Mouse (Mus musculus) limb, embryonic 12.5 days (tissue): Measurements from ENCODE around the gene Tnpo1. TPM values are rescaled to one million over a fixed set of nuclear protein-coding genes. Genes with fewer than 3 reads are reported as not detected.

ENCODE experiments used
- ATAC-seq: fragments of 200-750 bp; cut with Nextera tagmentation; 2 replicates; pipeline ENCODE4 v1.8.0; 2017; ENCODE audit warnings: low read depth, moderate TSS enrichment; ENCODE audit not compliant: insufficient number of reproducible peaks, insufficient read depth, low FRiP score, low TSS enrichment
- H3K27ac ChIP-seq: fragments of 300-500 bp; sonication (generic); 2 replicates; pipeline ENCODE4 v1.5.1; 2016; ENCODE audit warnings: mild to moderate bottlenecking, moderate library complexity
- H3K27me3 ChIP-seq: fragments of 300-500 bp; sonication (generic); 2 replicates; pipeline ENCODE4 v1.6.1; 2016; ENCODE audit warnings: mild to moderate bottlenecking, moderate library complexity
- H3K36me3 ChIP-seq: fragments of 300-500 bp; sonication (generic); 2 replicates; pipeline ENCODE4 v1.6.1; 2016; ENCODE audit warnings: mild to moderate bottlenecking, moderate library complexity
- H3K4me1 ChIP-seq: fragments of 300-500 bp; sonication (generic); replicated peaks from 2 replicates; pipeline ENCODE4 v1.6.1; 2016
- H3K4me2 ChIP-seq: fragments of 300-500 bp; sonication (generic); 2 replicates; pipeline ENCODE4 v1.6.1; 2016; ENCODE audit warnings: mild to moderate bottlenecking, moderate library complexity
- H3K4me3 ChIP-seq: fragments of 300-500 bp; sonication (generic); replicated peaks from 2 replicates; pipeline ENCODE4 v1.5.1; 2016; ENCODE audit warnings: mild to moderate bottlenecking
- H3K9ac ChIP-seq: fragments of 300-500 bp; sonication (generic); replicated peaks from 2 replicates; pipeline ENCODE4 v1.6.1; 2016; ENCODE audit warnings: mild to moderate bottlenecking, moderate library complexity
- H3K9me3 ChIP-seq: fragments of 300-500 bp; sonication (generic); 2 replicates; pipeline ENCODE4 v1.6.1; 2016; ENCODE audit warnings: mild to moderate bottlenecking, moderate library complexity
- WGBS: fragments of 180-500 bp; shearing (Covaris S2); methylation state at CpG from one replicate; pipeline ENCODE4 v1.1.7; 2016; 5-methylcytosine and 5-hydroxymethylcytosine counted together
- polyA plus RNA-seq: library from polyadenylated mRNA; unstranded; fragments of >200 nt; fragmentation: Nextera tagmentation; extraction: Ambion mirVana; gene quantifications from 2 replicates; pipeline ENCODE4 v1.2.1, GENCODE M21; 2016

The Tnpo1 gene
- polyA plus RNA-seq, 1 experiment from 2014 or later, result 77.6 TPM

DNA sequence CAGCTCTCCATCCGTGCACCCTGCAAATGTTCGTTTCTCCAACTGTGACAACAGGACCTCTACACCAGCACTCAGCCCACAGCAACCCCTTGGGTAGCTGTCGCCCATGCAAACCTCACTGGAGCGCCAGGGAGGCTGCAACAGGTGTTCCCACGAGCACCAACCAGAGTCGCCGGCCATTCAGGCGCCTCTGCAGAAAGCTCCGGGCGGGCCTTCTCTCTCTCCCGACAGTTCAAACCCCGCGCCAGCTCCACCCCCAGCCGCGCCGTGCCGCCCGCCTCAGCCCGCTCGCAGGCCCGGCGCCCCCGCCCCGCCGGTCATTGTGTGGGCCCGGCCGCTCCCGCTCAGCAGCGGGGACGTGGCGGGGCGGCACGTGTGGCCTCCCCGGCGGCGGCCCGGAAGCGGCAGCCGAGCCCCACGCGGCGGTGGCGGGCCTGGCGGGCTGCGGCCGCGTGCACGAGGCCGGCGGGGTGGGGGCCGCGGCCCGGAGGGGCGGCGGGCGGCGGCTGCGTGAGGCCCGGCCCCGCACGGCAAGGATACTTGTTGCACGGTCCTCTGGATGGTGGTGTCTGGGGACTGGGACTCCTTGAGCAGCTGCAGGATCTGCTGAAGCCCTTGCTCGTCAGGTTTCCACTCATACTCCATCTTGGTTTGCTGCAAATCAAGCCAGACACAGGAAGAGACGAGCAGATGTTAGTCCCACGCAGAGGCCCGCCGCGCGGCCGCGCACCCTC lies 35.9 kb downstream of the Tnpo1 start:
- WGBS, result under 1% methylated on average over 54 of the region's 71 CpGs
- Histone ChIP-seq H3K4me2 (peak overlapping the region; percentile 84), H3K4me3 (peak overlapping the region; percentile 81), H3K9ac (peak overlapping the region; percentile 87), H3K36me3 (peaks cover 35% of the 10 kb centered on the region), H3K9me3 (no peaks in the 10 kb centered on the region), H3K27ac (peak overlapping the region; percentile 98), H3K4me1 (peaks cover 27% of the 10 kb centered on the region), H3K27me3 (no peaks in the 10 kb centered on the region)
- peak; percentile 74 for ATAC-seq

- Histone ChIP-seq H3K9me3 (no peaks in the 10 kb centered on the region), H3K9ac (no peak overlapping the region), H3K36me3 (peaks cover 46% of the 10 kb centered on the region), H3K4me1 (peaks cover 27% of the 10 kb centered on the region), H3K4me2 (no peak overlapping the region), H3K27ac (no peak overlapping the region), H3K4me3 (no peak overlapping the region), H3K27me3 (no peaks in the 10 kb centered on the region)
- 93% methylated on average over 11 of the region's 12 CpGs for WGBS
- no peak for ATAC-seq
These were observed 37.0 kb downstream of the Tnpo1 start for GRCm38 (mm10) chr13:98889211-98889610.

- Histone ChIP-seq H3K9ac (no peak overlapping the region), H3K4me3 (no peak overlapping the region), H3K9me3 (no peaks in the 10 kb centered on the region), H3K4me2 (no peak overlapping the region), H3K4me1 (no peaks in the 10 kb centered on the region), H3K27ac (no peak overlapping the region), H3K27me3 (no peaks in the 10 kb centered on the region), H3K36me3 (peaks cover 92% of the 10 kb centered on the region)
- no peak for ATAC-seq
- 91% methylated on average over 5 of the region's 5 CpGs for WGBS
These were observed 42.4 kb downstream of the Tnpo1 start for GRCm38 (mm10) chr13:98883774-98884173.

DNA sequence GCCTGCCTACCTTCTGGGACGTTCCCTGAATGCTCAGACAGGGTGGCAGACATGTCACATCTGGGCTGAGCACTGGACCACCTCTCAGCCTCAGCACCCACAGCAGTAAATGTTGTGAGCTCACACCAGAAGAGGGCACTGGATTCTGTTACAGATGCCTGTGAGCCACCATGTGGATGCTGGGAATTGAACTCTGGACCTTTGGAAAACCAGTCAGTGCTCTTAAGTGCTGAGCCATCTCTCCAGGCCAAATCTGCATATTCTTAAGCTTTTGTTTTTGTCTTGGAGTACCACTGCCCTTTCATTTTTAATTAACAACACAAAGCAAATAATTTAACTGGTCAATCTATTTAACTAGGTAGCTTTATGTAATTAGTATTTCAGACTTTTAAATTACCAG lies 44.2 kb downstream of the Tnpo1 start:
- Histone ChIP-seq H3K4me1 (no peaks in the 10 kb centered on the region), H3K9me3 (no peaks in the 10 kb centered on the region), H3K9ac (no peak overlapping the region), H3K4me2 (no peak overlapping the region), H3K4me3 (no peak overlapping the region), H3K27ac (no peak overlapping the region), H3K27me3 (no peaks in the 10 kb centered on the region), H3K36me3 (peaks cover 94% of the 10 kb centered on the region)
- ATAC-seq, result no peak
- WGBS, result 77% methylated on average over 1 of the region's 1 CpGs

DNA sequence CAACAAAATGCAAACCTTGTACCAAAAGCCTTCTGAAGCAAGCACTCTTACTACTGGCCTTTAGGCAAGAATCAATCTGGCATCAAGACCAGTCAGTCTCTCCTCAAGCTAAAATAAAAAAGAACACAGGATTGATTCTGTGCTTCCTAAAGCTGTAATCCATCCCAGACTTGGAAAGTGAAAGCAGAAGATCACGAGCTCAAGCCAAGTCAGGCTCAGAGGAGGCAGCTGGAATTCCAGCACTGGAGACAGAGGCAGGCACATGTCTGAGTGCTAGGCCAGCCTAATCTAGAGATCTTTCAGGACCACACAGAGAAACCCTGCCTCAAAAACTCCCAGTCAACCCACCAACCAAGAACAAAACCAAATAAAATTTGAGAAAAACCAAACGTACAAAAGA lies 45.8 kb downstream of the Tnpo1 start:
- no peak for ATAC-seq
- Histone ChIP-seq H3K9me3 (no peaks in the 10 kb centered on the region), H3K4me2 (no peak overlapping the region), H3K27me3 (no peaks in the 10 kb centered on the region), H3K4me1 (no peaks in the 10 kb centered on the region), H3K36me3 (peaks cover 81% of the 10 kb centered on the region), H3K4me3 (no peak overlapping the region), H3K27ac (no peak overlapping the region), H3K9ac (no peak overlapping the region)
- WGBS, result 65% methylated on average over 2 of the region's 2 CpGs

DNA sequence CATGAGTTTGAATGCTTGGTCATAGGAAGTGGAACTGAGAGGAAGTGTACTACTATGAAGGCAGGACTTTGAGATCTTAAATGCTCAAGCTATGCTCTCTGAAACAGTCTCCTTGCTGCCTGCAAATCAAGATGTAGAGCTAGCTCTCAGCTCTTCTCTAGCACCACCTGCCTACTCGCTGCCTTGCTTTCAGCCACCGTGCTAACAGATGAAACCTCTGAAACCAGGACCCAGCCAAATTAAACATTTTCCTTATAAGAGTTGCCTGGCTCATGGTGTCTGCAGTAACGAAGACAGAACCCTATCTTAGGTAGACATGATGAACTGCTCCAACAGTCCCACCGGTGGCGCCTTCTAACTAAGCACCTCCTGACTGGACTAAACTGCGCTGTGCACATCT lies 46.8 kb downstream of the Tnpo1 start:
- Histone ChIP-seq H3K9ac (no peak overlapping the region), H3K4me2 (no peak overlapping the region), H3K4me1 (no peaks in the 10 kb centered on the region), H3K36me3 (peaks cover 79% of the 10 kb centered on the region), H3K9me3 (no peaks in the 10 kb centered on the region), H3K27me3 (no peaks in the 10 kb centered on the region), H3K27ac (no peak overlapping the region), H3K4me3 (no peak overlapping the region)
- over 99% methylated on average over 6 of the region's 6 CpGs for WGBS
- no peak for ATAC-seq

DNA sequence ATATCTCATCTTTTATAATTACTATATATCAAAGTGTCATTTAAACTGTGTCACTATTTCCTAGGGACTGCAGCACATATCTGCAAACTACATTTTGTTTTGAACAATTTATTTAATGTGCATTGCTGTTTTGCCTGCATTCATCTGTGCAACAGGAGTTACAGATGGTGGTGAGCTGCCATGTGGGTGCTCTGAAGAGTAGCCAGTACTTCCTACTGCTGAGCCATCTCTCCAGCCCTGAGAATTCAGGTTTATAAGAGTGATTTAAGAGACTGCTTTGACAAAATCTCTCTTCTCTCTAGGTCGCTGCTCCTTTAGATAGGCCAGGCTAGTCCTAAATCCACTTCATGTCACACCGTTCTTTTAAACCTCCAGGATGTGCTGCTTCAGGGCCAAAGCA lies 49.0 kb downstream of the Tnpo1 start:
- Histone ChIP-seq H3K36me3 (peaks cover 79% of the 10 kb centered on the region), H3K4me2 (no peak overlapping the region), H3K9me3 (no peaks in the 10 kb centered on the region), H3K27me3 (no peaks in the 10 kb centered on the region), H3K9ac (no peak overlapping the region), H3K4me1 (no peaks in the 10 kb centered on the region), H3K27ac (no peak overlapping the region), H3K4me3 (no peak overlapping the region)
- ATAC-seq, result no peak
- WGBS, result 81% methylated on average over 2 of the region's 2 CpGs

- Histone ChIP-seq H3K27ac (no peak overlapping the region), H3K9me3 (no peaks in the 10 kb centered on the region), H3K4me2 (no peak overlapping the region), H3K36me3 (peaks cover 85% of the 10 kb centered on the region), H3K4me1 (no peaks in the 10 kb centered on the region), H3K9ac (no peak overlapping the region), H3K4me3 (no peak overlapping the region), H3K27me3 (no peaks in the 10 kb centered on the region)
- ATAC-seq, result no peak
- 86% methylated on average over 3 of the region's 3 CpGs for WGBS
These were observed 51.5 kb downstream of the Tnpo1 start for GRCm38 (mm10) chr13:98874727-98875126.

- no peak overlapping the region for H3K27ac ChIP-seq
- H3K4me2 ChIP-seq, result no peak overlapping the region
- no peaks in the 10 kb centered on the region for H3K9me3 ChIP-seq
- H3K4me1 ChIP-seq, result no peaks in the 10 kb centered on the region
- H3K9ac ChIP-seq, result no peak overlapping the region
- H3K36me3 ChIP-seq, result peaks cover 85% of the 10 kb centered on the region
- no peak for ATAC-seq
- no peak overlapping the region for H3K4me3 ChIP-seq
- WGBS, result 85% methylated on average over 7 of the region's 7 CpGs
- H3K27me3 ChIP-seq, result no peaks in the 10 kb centered on the region
These were observed 53.8 kb downstream of the Tnpo1 start for GRCm38 (mm10) chr13:98872273-98872847.

DNA sequence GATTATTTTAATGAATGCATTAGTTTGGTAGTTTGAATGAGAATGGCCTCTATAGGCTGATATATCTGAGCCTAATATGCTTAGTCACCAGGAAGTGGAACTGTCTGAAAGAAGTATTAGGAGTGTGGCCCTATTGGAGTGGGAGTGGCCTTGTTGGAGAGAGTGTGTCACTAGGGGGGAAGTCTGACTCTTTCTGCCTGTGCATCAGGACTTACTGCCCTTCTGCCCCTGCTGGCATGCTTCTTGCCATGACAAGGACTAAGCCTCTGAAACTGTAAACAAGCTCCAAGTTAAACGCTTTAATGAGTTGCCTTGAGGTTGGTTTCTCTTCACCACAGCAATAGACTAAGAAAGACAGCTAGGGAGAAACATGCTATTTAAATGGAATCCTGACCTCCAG lies 54.9 kb downstream of the Tnpo1 start:
- no peaks in the 10 kb centered on the region for H3K4me1 ChIP-seq
- H3K27ac ChIP-seq, result no peak overlapping the region
- ATAC-seq, result no peak
- no peak overlapping the region for H3K4me2 ChIP-seq
- H3K36me3 ChIP-seq, result peaks cover 91% of the 10 kb centered on the region
- H3K9ac ChIP-seq, result no peak overlapping the region
- H3K9me3 ChIP-seq, result no peaks in the 10 kb centered on the region
- 77% methylated on average over 1 of the region's 1 CpGs for WGBS
- H3K4me3 ChIP-seq, result no peak overlapping the region
- H3K27me3 ChIP-seq, result no peaks in the 10 kb centered on the region

DNA sequence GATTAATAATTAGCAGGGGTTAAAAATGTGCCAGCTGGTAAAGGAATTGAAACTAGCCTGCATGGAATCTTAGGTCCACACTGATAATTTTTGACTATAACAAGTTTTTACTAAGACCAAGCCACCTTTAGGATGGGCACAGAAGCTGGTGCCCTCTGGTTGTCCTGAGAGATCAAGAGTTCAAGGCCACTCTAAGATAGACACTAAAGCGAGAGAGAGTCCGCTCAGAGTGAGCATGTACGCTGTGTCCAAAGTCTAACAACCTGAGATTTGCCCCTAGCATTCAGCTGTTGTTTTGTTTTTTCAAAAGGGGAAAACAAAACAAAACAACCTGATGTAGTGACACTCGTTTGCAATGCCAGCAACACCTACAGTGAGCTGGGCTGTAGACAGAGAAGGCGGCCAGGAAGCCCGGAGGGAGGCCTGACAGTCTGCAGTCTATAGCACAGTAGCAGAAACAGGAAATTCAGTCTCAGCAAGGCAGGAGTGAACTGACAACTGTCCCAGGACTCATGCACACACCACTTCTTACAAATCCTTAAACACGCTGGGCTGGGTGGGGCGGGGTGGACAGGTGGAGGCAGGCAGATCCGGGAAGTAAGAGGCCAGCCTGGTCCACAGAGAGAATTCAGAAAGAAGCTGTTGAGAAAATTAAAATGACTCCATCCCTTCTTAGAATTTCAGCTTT lies 57.8 kb downstream of the Tnpo1 start:
- ATAC-seq, result no peak
- Histone ChIP-seq H3K4me3 (no peak overlapping the region), H3K27ac (no peak overlapping the region), H3K27me3 (no peaks in the 10 kb centered on the region), H3K9me3 (no peaks in the 10 kb centered on the region), H3K9ac (no peak overlapping the region), H3K4me2 (no peak overlapping the region), H3K4me1 (no peaks in the 10 kb centered on the region), H3K36me3 (peaks cover 96% of the 10 kb centered on the region)
- WGBS, result 94% methylated on average over 9 of the region's 9 CpGs
